Mouse (Mus musculus) erythroblast, embryonic 14.5 days (primary cell): ENCODE measurements around the gene Cep72.

Experiments used
- GATA1 ChIP-seq: IDR thresholded peaks from 2 replicates; pipeline ENCODE4 v1.6.1; 2012; ENCODE audit warnings: low read length, inconsistent platforms, mixed read lengths
- TAL1 ChIP-seq: IDR thresholded peaks from 3 replicates; pipeline ENCODE4 v1.6.1; 2012; ENCODE audit warnings: low read length, inconsistent platforms, mixed read lengths

- TF ChIP-seq TAL1 (no peak), GATA1 (no peak)
Observed at GRCm38 (mm10) chr13:73996456-73996855, 65.6 kb downstream of the Cep72 start.
